Mouse (Mus musculus) layer of hippocampus, adult 2 months (tissue): ENCODE measurements around the gene Dcun1d1. TPM values are rescaled to one million over a fixed set of nuclear protein-coding genes. Genes with fewer than 3 reads are reported as not detected.

ENCODE experiments used
- DNase-seq, 2 experiments: peaks; one replicate each; pipeline ENCODE4 v3.0.0; 2022; ENCODE audit warnings: low spot score in 2 of 2
- H3K27ac ChIP-seq: fragments of 200-600 bp; 2 replicates; pipeline ENCODE4 v1.8.1; 2022
- H3K4me3 ChIP-seq: fragments of 200-600 bp; 2 replicates; pipeline ENCODE4 v1.8.1; 2022; ENCODE audit warnings: mild to moderate bottlenecking
- CTCF ChIP-seq: fragments of 200-600 bp; conservative IDR thresholded peaks from 2 replicates; pipeline ENCODE4 v1.8.1; 2022; ENCODE audit warnings: antibody characterized with exemption, mild to moderate bottlenecking, moderate library complexity
- total RNA-seq, 2 experiments: library from RNA; stranded (reverse); gene quantifications; 2 replicates each; pipeline ENCODE4 v1.2.3; 2021

Dcun1d1 gene
- total RNA-seq, 2 experiments from 2014 or later = 69.6 to 81.1 TPM

DNA sequence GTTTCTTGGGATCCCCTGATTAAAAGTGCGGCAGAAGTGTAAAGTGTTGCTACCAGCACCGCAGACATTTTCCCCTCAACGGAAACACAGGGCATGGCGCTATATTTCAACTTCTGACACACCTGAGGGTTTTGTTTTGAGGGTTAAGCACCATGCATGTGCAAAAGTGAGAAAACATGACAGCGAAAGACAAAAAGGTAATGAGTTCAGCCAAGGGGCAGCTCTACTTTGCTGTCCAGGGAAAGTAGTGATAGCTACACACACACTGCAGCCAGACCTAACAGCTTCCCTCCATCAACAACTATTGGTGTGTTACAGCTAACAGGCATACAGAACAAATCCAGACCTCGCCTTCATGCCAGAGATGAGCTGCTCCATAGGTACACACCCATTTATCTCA is 16.6 kb upstream of the Dcun1d1 start:
- Histone ChIP-seq H3K4me3 (no peak overlapping the region), H3K27ac (no peak overlapping the region)
- DNase-seq = no peak
- no peak for TF ChIP-seq CTCF

DNA sequence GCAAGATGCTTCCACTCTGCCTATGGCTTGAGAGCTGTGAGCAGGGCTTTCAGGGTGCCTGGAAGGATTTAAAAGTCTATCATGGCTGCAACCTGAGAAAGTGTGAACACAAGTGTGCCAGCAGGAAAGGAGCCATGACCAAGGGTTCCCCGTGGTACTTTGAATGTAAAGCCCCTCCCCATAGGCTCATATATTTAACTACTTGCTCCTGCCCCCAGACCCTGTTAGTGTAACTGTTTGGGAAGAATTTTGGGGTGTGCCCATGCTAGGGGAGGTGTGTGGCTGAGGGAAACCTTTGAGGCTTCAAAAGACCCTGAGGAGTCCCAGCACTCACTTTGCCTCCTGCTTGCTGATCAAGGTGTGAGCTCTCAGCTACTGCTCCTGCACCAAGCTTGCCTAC is 15.9 kb upstream of the Dcun1d1 start:
- no peak overlapping the region for H3K27ac ChIP-seq
- no peak for TF ChIP-seq CTCF
- no peak for DNase-seq
- no peak overlapping the region for H3K4me3 ChIP-seq

DNA sequence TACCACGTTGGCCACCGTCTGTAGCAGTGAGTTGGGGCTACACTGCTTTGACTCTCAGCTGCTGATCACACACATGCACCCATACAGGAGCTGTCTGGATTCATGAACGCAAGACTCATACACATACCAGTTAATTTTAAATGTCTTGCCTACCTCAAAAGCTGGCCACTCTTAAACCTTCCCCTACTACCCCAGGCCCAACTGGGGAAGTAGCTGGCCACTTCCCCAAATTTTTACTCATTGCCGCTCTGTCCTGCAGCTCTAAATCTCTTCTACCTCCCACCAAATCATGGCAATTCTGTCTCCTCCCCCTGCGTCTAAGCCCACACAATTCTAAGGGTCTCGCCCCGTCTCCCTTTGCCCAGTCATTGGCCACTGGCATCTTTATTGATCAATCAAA is 11.0 kb upstream of the Dcun1d1 start:
- Histone ChIP-seq H3K27ac (no peak overlapping the region), H3K4me3 (no peak overlapping the region)
- no peak for DNase-seq
- TF ChIP-seq CTCF = no peak

DNA sequence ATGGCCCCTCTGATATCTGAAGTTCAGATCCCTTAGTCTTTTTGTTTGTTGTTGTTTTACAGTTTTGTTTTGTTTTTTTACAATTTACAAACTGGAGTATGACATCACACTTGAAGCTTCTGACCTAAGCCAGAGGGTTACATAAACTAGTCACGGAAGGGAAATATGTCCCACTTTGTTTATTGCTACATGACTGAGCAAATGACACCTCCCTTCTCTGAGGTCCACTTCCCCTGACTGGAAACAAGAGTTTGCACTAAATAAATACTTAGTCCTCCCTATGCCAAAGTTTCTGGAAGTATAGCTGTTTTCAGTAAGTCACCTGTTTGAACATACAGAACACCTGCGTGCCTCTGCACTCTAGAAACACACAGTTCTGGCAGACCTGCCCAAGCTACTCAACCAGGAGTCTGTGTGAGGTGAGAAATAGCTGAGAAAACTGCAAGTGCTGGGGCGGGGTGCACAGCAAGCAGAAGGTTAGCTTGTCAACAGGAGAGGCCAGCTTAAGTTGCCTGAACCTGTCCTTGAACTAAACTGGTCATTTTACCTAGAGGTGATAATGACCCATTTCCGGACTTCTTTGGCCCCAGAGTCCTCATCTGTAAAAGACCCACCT is 3.4 kb upstream of the Dcun1d1 start:
- DNase-seq = no peak
- no peak overlapping the region for H3K27ac ChIP-seq
- no peak for TF ChIP-seq CTCF
- no peak overlapping the region for H3K4me3 ChIP-seq

DNA sequence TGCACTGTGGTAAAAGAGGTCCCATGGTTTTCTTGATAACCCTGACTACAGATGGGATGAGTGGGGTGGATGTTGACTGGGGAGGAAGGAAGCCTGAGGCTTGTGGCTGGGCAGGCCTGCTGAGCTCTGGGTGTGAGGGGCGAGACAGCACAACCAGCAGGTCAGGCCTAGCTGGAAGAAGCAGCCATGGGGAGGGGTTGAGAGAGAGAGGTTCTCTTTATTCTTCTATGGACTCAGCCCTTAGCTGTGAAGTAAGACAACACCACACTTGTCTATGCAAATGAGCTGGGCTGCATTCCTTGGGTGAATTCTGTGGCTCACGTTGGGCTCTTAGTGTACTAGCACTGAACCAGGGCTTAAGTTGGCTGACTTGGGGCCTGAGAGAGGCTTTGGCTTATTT is 2.8 kb upstream of the Dcun1d1 start:
- Histone ChIP-seq H3K4me3 (no peak overlapping the region), H3K27ac (no peak overlapping the region)
- no peak for TF ChIP-seq CTCF
- no peak for DNase-seq

DNA sequence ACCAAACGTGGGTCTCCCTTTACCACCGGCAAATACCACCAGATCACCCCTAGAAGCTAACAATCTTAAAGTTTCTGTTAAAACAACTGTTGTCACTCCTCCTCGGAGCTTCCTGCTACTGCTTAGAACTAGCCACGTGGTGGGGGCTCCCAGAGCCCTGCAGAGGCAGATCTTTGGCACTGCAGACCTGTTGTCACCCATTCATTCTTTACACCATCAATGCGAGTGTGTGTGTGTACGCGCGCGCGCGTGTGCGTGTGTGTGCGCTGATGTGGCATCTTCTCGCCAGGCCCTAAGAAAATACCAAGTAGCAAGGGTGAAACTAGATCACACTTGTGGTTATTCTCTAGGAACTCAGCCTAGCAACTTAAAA is 3.9 kb downstream of the Dcun1d1 start:
- DNase-seq = peak in 1 of 2 experiments; percentile 12
- Histone ChIP-seq H3K27ac (peak overlapping the region; percentile 90), H3K4me3 (peak overlapping the region; percentile 80)
- no peak for TF ChIP-seq CTCF

DNA sequence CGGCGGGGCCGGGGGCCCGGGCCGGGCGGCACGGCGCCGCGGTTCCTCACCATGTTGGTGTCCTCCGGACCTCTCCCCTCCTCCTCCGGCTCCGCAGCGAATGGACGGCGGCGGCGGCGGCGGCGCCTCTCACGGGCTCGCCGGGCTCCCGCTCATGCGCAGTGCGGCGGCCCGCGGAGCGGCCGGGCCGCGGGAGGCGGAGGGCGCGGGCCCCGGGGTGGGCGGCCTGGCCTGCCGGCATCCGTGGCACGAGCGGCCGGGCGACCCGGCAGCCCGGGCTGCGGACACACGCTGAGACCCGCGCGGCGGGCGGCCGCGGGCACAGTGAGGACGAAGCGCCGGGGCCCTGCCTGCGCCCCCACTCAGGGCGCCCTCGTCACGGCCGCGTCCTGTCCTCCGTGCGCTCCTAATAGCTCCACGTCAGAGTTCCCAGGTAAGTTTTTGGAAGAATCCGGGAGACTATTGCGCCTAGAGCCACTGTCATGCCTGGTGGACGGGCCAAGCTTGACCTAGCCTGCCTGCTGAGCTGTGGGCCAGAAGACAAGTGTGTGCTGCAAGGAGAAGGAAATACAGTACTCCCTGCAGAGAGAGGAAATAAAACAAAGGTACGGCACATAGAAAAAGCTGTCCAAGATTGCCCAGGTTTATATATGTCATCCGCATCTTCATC is 4.4 kb downstream of the Dcun1d1 start:
- TF ChIP-seq CTCF = no peak

DNA sequence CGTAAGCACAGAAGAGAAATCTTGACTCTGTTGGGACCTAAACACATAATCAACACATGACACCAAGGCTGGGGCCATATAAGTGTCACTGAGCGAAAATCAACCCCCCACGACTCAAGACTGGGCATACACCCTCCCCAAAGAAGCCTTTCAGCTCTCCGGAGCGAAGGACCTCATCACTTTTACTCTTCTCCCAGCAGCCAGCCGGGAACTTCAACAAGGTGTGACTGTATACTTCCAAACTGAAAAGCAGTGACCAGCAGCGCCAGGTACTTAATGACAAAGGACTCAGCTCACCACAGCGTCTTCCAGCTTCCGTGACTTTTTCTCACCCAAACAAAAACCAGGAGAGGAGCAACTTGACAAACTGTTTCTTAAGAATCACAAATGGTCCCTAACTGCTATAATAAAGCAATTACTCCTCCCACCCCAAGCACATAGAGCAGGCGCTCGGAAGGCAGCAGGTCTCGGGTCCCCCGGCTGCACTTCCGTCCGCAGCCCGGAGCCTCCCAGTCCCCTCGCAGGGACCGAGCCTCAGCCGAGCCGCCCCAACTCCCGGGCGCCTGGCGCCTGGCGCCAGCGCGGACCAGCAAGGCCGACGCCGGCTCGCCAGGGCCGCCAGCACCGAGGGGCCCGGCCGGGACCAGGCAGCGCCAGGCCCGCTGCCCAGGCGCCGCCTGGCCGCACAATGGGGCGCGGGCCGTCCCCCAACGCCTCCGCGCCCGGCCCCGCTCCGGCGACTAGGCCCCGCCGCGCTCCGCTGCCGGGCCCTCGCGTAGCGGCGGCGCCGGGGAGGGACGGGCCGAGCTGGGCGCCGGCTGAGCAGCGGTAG is 5.1 kb downstream of the Dcun1d1 start:
- Histone ChIP-seq H3K27ac (peak overlapping the region; percentile 90), H3K4me3 (peak overlapping the region; percentile 80)
- peak; percentile 16 to 50 for DNase-seq
- no peak for TF ChIP-seq CTCF

More for the DNA sequence above, 4.4 kb downstream of the Dcun1d1 start:
- peak overlapping the region; percentile 80 for H3K4me3 ChIP-seq
- peak; percentile 76 to 79 for DNase-seq
- peak overlapping the region; percentile 90 for H3K27ac ChIP-seq

DNA sequence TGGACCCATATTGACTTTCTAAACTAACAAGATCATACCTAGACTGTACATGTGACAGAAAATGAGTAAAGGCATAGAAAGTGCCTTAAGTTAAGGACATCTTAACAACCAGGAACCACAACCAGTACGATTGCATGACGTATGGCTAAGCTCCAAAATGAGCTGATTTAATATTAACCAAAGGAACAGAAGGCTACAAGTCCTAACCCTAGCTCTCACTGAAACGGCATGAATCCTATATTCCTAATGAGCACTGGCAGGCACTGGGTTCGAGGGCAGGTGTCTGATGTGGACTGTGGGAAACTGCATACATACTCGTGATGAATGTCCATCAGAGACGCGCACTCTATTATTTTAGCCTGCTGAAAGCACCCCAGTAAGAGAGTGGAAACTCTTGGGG is 5.9 kb downstream of the Dcun1d1 start:
- no peak for DNase-seq
- no peak overlapping the region; the same call in 1 of the 2 replicates for H3K27ac ChIP-seq
- no peak for TF ChIP-seq CTCF
- H3K4me3 ChIP-seq = peak overlapping the region; percentile 79

DNA sequence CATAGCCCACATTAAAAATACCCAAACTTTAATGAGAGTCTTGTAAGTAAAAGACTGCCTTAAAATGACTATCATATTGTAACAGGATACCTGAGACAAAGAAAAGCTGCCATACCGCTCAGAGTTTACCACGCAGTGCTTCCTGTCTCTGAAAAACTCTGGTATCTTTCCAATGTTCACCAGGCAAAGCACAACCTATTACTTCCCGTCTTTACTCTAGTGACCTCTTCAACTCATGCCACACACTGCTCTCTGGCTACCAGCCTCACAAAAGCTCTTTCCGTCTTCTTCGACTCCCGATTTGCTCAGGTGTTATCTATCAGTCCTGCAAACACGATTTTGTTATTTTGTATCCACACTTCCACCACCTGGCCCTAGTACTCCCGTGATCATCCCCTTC is 7.4 kb downstream of the Dcun1d1 start:
- H3K27ac ChIP-seq = peak overlapping the region; percentile 39; the same call in 1 of the 2 replicates
- TF ChIP-seq CTCF = no peak
- no peak for DNase-seq
- no peak overlapping the region for H3K4me3 ChIP-seq

DNA sequence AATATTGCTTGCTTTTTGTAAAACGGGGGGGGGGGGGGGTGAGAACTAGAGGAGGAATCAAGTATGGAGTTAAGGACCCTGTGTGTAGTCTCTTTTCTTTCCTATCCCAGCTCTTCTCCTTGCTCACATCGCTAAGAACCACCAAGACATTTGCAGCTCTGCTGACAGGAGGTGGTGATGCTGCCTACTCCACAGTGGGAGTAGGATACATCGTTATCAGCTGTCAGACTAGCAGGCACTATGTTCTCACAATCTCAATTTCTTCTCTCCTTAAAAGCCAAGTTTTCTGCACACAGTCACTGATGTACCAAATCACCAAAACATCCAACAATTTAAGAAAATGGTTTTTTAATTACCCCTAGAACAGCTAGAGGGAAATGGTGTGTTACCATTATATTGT is 7.8 kb downstream of the Dcun1d1 start:
- TF ChIP-seq CTCF = no peak; the same call in 1 of the 2 replicates
- DNase-seq = peak in 1 of 2 experiments; percentile 41

DNA sequence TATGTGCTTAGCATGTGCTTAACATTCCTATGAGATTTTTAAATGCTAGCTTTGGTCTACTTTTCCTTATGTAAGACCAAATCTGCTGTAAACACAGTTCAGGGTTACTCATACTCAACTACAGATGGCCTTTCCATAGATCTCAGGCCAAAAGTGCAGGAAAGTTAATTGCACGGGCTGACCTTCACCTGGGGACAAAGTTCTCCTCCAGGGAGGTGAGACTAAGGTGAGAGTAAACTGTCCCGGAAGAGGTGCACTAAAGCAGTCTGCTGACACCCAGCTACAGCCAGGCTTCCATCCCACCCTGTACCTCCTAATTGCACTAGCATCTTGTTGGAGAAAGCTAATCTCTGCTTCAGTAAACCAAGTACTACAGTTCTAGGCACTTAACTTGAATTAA is 11.4 kb downstream of the Dcun1d1 start:
- Histone ChIP-seq H3K27ac (no peak overlapping the region), H3K4me3 (no peak overlapping the region)
- no peak for DNase-seq
- no peak for TF ChIP-seq CTCF

More for the DNA sequence above, 7.8 kb downstream of the Dcun1d1 start:
- H3K27ac ChIP-seq = 0 out of 2 replicates have a peak overlapping the region, but pooled peaks have one; percentile 39
- H3K4me3 ChIP-seq = no peak overlapping the region

DNA sequence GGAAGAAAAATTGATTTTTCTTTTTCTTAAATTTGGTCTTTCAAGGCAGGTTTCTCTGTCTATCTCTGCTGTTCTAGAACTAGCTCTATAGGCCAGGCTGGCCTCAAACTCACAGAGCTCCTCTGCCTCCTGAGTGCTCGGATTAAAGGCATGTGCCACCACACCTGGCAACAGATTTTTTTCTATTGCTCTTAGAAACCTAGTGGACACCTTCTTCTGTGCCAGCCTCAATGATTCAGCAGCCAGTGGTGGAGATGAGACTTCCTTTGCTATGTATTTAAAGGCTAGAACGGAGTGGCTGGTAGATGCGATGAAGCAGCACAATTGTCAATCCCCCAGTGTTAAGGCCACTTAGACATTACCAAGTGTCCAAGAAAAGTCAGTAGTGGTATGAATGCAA is 13.2 kb downstream of the Dcun1d1 start:
- Histone ChIP-seq H3K27ac (no peak overlapping the region), H3K4me3 (no peak overlapping the region)
- no peak for DNase-seq
- no peak for TF ChIP-seq CTCF

DNA sequence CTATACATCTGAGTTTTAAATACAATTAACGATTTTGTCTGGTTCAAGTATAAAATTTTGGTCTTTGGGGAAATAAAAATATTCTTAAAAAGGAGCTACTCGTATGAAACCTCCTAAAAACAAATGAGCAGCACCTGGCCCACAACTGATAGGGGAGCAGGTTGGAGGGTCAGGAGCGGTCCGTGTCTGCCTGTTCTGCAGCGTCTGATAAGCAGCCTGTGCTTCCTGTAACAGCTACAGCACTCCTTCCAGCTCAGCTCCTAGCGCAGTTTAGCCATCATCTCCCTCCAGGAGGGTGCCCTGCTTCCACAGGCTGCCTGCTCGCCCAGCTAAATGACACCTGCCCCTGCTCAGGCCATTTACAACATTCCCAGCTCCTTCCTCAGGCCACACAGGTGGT is 13.8 kb downstream of the Dcun1d1 start:
- no peak for DNase-seq
- no peak for TF ChIP-seq CTCF
- no peak overlapping the region for H3K27ac ChIP-seq
- no peak overlapping the region for H3K4me3 ChIP-seq
